ENCODE assay signal across 24 mouse cellular contexts in genomic region chr6:118705840-118706239, GRCm38 (mm10).
DNase-seq lines count a peak whose midpoint lies in the region; ATAC-seq and TF ChIP-seq lines count a peak whose summit lies in the region.
"Had no signal": no experiment of that assay in that cellular context is flagged by ENCODE, and none has a peak within 500 bp of the region (broad histone marks: within the 10 kb centered on the region; RNA-seq: fewer than 3 reads in every experiment).

No protein-coding gene starts in this region.

- no peak overlapping the region for H3K4me3 ChIP-seq in cerebellum, adult 2 months (replicated peaks; ENCODE audit: insufficient read depth, low read depth, low read length)
- H3K4me3 ChIP-seq: forebrain, embryonic 12.5 days; hindbrain, embryonic 13.5 days; limb, embryonic 12.5 days; liver, embryonic 15.5 days; midbrain, embryonic 10.5 days; myocyte; neural tube, embryonic 12.5 days had no signal

- peak overlapping the region; percentile 51 for H3K27ac ChIP-seq in cerebellum, adult 2 months (ENCODE audit: insufficient read depth, low read length)
- H3K27ac ChIP-seq: forebrain, embryonic 12.5 days; hindbrain, embryonic 13.5 days; limb, embryonic 12.5 days; liver, embryonic 15.5 days; midbrain, embryonic 10.5 days; neural tube, embryonic 12.5 days had no signal

- TF ChIP-seq POLR2A in cerebellum, adult 2 months (IDR thresholded peaks at IDR 0.05; ENCODE audit: borderline replicate concordance, insufficient read depth, low read length) = no peak

- no peak for ATAC-seq in megakaryocyte-erythroid progenitor cell, adult 5-6 weeks (replicated peaks; ENCODE audit: low FRiP score, low TSS enrichment, poor library complexity, severe bottlenecking)
- ATAC-seq: inflammation-experienced regulatory T-cells, adult 6 months; midbrain, embryonic 16.5 days had no signal

- TF ChIP-seq CTCF in cerebellum, adult 2 months (IDR thresholded peaks at IDR 0.05; ENCODE audit: borderline replicate concordance, insufficient read depth, low read depth, low read length) = no peak

- H3K27me3 ChIP-seq in cerebellum, adult 2 months (ENCODE audit: control insufficient read depth, insufficient read depth, low read length) = no peaks in the 10 kb centered on the region
- H3K27me3 ChIP-seq: forebrain, embryonic 12.5 days; hindbrain, embryonic 13.5 days; limb, embryonic 12.5 days; liver, embryonic 15.5 days; neural tube, embryonic 12.5 days had no signal

- H3K4me1 ChIP-seq in cerebellum, adult 2 months (ENCODE audit: control insufficient read depth, insufficient read depth, low read length) = peaks cover 32% of the 10 kb centered on the region
- H3K4me1 ChIP-seq: forebrain, embryonic 12.5 days; limb, embryonic 12.5 days; liver, embryonic 15.5 days; midbrain, embryonic 10.5 days; neural tube, embryonic 12.5 days had no signal

- DNase-seq in retina, postnatal 1 day = peak; percentile 43
- DNase-seq in retina, embryonic 14.5 days (ENCODE audit: low spot score) = no peak
- DNase-seq in cerebellum, adult 2 months = peak; percentile 85 to 94
- peak; percentile 64 to 82 for DNase-seq in cerebellum, postnatal 14 days
- no peak for DNase-seq in spleen, postnatal 14 days (ENCODE audit: low spot score in 2 of 2)
- DNase-seq: adrenal gland, adult 2 months; B cell, adult 2 months; gastrocnemius, postnatal 14 days; heart, postnatal 14 days; kidney, adult 11 months; kidney, postnatal 14 days; layer of hippocampus, adult 9-11 months; lung, embryonic 14.5 days; lung, postnatal 14 days had no signal

- 12% methylated on average over 7 of the region's 7 CpGs for WGBS in cerebellum, adult 2 months

Comparison
In these comparisons a context has a peak if more than half of its experiments do, and no peak if none do; other contexts are left out.
1. DNase-seq: peak in retina, postnatal 1 day (single experiment), cerebellum, adult 2 months (2 of 2) and cerebellum, postnatal 14 days (2 of 2); none in retina, embryonic 14.5 days (single experiment) and spleen, postnatal 14 days (0 of 2).